Mouse (Mus musculus) thymus, postnatal 25 days (tissue): ENCODE measurements around the gene Cryba2.

Experiments
- DNase-seq: peaks from one replicate; pipeline ENCODE4 v3.0.0; 2022

Cryba2 gene

GRCm38 (mm10) chr1:74893134-74893855 lies at the start of gene Cryba2:
Gene Cryba2 (minus strand): TSS chr1:74893143.
- no peak for DNase-seq

GRCm38 (mm10) chr1:74941651-74942360 lies 48.9 kb upstream of the Cryba2 start:
- DNase-seq: no peak

GRCm38 (mm10) chr1:74939762-74940161 lies 46.8 kb upstream of the Cryba2 start:
- no peak for DNase-seq

GRCm38 (mm10) chr1:74936221-74936830 lies 43.4 kb upstream of the Cryba2 start:
- no peak for DNase-seq

- no peak for DNase-seq
Observed at GRCm38 (mm10) chr1:74935402-74935801, 42.5 kb upstream of the Cryba2 start, which contains the start of gene Cfap65. Gene Cfap65 (minus strand): TSS chr1:74935599.

- no peak for DNase-seq
Observed at GRCm38 (mm10) chr1:74927621-74928296, 34.8 kb upstream of the Cryba2 start.

GRCm38 (mm10) chr1:74926721-74927120 lies 33.8 kb upstream of the Cryba2 start:
- DNase-seq: no peak

GRCm38 (mm10) chr1:74924464-74924863 lies 31.5 kb upstream of the Cryba2 start:
- no peak for DNase-seq

GRCm38 (mm10) chr1:74915706-74916105 lies 22.8 kb upstream of the Cryba2 start:
- no peak for DNase-seq

GRCm38 (mm10) chr1:74902191-74902590 lies 9.2 kb upstream of the Cryba2 start:
- DNase-seq: no peak

- DNase-seq: peak; percentile 25
Observed at GRCm38 (mm10) chr1:74901686-74902085, 8.7 kb upstream of the Cryba2 start.

GRCm38 (mm10) chr1:74900341-74901285 lies 7.7 kb upstream of the Cryba2 start:
- DNase-seq: no peak

GRCm38 (mm10) chr1:74898656-74899431 lies 5.9 kb upstream of the Cryba2 start:
- no peak for DNase-seq

GRCm38 (mm10) chr1:74897976-74898375 lies 5.0 kb upstream of the Cryba2 start:
- DNase-seq: no peak

GRCm38 (mm10) chr1:74894966-74895365 lies 2.0 kb upstream of the Cryba2 start:
- DNase-seq: peak; percentile 37

GRCm38 (mm10) chr1:74892351-74893133 lies 401 bp downstream of the Cryba2 start:
- no peak for DNase-seq

GRCm38 (mm10) chr1:74891513-74891912 lies 1.4 kb downstream of the Cryba2 start:
- peak; percentile 18 for DNase-seq

GRCm38 (mm10) chr1:74885369-74886042 lies 7.4 kb downstream of the Cryba2 start, which contains the start of gene Fev:
Gene Fev (minus strand): TSS chr1:74885419.
- no peak for DNase-seq
